Mouse (Mus musculus) lung, embryonic 16.5 days (tissue): Measurements from ENCODE around the gene Zmym4. TPM values are rescaled to one million over a fixed set of nuclear protein-coding genes. Genes with fewer than 3 reads are reported as not detected.
"Not testable (repeated sequence)": the region's sequence is repeated elsewhere in the genome, so short reads cannot be mapped to it uniquely, and the experiment has no call there.

ENCODE experiments used
- ATAC-seq: fragments of 200-750 bp; cut with Nextera tagmentation; 2 replicates; pipeline ENCODE4 v1.8.0; 2017; ENCODE audit warnings: low read depth, mild to moderate bottlenecking, moderate library complexity
- H3K27ac ChIP-seq: fragments of 300-500 bp; sonication (generic); 2 replicates; pipeline ENCODE4 v1.5.1; 2014; ENCODE audit warnings: mild to moderate bottlenecking, control low read depth, low read length
- H3K27me3 ChIP-seq: fragments of 300-500 bp; sonication (generic); 2 replicates; pipeline ENCODE4 v1.6.1; 2014; ENCODE audit warnings: low read depth, low read length, mixed read lengths; ENCODE audit not compliant: control insufficient read depth, insufficient read depth
- H3K36me3 ChIP-seq: fragments of 300-500 bp; sonication (generic); 2 replicates; pipeline ENCODE4 v1.6.1; 2014; ENCODE audit warnings: low read length; ENCODE audit not compliant: control insufficient read depth, insufficient read depth
- H3K4me1 ChIP-seq: fragments of 300-500 bp; sonication (generic); replicated peaks from 2 replicates; pipeline ENCODE4 v1.6.1; 2014; ENCODE audit warnings: low read length, mixed read lengths; ENCODE audit not compliant: control insufficient read depth, insufficient read depth
- H3K4me2 ChIP-seq: fragments of 300-500 bp; sonication (generic); 2 replicates; pipeline ENCODE4 v1.6.1; 2014; ENCODE audit warnings: low read depth, low read length, control low read depth
- H3K4me3 ChIP-seq: fragments of 300-500 bp; sonication (generic); 2 replicates; pipeline ENCODE4 v1.5.1; 2014; ENCODE audit warnings: mild to moderate bottlenecking, low read length, control low read depth
- H3K9ac ChIP-seq: fragments of 300-500 bp; sonication (generic); 2 replicates; pipeline ENCODE4 v1.6.1; 2014; ENCODE audit warnings: low read length, control low read depth
- H3K9me3 ChIP-seq: fragments of 300-500 bp; sonication (generic); 2 replicates; pipeline ENCODE4 v1.6.1; 2016; ENCODE audit warnings: low read length; ENCODE audit not compliant: control insufficient read depth
- WGBS: fragments of 180-500 bp; shearing (Covaris S2); extraction: QIAGEN DNeasy Blood & Tissue Kit; methylation state at CpG from one replicate; pipeline ENCODE4 v1.1.7; 2014; 5-methylcytosine and 5-hydroxymethylcytosine counted together
- polyA plus RNA-seq: library from polyadenylated mRNA; unstranded; fragments of >200 nt; fragmentation: Nextera tagmentation; extraction: Ambion mirVana; gene quantifications from 2 replicates; pipeline ENCODE4 v1.2.1, GENCODE M21; 2015

The Zmym4 gene
- polyA plus RNA-seq, 1 experiment from 2014 or later, result 16.4 TPM

- WGBS, result 82% methylated on average over 2 of the region's 2 CpGs
- H3K27me3 ChIP-seq, result no peaks in the 10 kb centered on the region
- no peak for ATAC-seq
- no peak overlapping the region for H3K27ac ChIP-seq
- no peak overlapping the region for H3K4me3 ChIP-seq
- H3K4me1 ChIP-seq, result no peaks in the 10 kb centered on the region
- no peaks in the 10 kb centered on the region for H3K9me3 ChIP-seq
- no peaks in the 10 kb centered on the region for H3K36me3 ChIP-seq
- no peak overlapping the region for H3K9ac ChIP-seq
- H3K4me2 ChIP-seq, result no peak overlapping the region
These were observed 9.7 kb downstream of the Zmym4 start for GRCm38 (mm10) chr4:126958261-126958660.

GRCm38 (mm10) chr4:126957434-126957833 lies 10.5 kb downstream of the Zmym4 start:
- Histone ChIP-seq H3K27me3 (no peaks in the 10 kb centered on the region), H3K27ac (no peak overlapping the region), H3K4me1 (no peaks in the 10 kb centered on the region), H3K4me3 (no peak overlapping the region), H3K36me3 (no peaks in the 10 kb centered on the region), H3K9ac (no peak overlapping the region), H3K9me3 (no peaks in the 10 kb centered on the region), H3K4me2 (no peak overlapping the region)
- 76% methylated on average over 3 of the region's 3 CpGs for WGBS
- no peak for ATAC-seq

GRCm38 (mm10) chr4:126950801-126951200 lies 17.1 kb downstream of the Zmym4 start:
- H3K9me3 ChIP-seq, H3K9ac ChIP-seq, H3K4me3 ChIP-seq, H3K4me2 ChIP-seq, H3K36me3 ChIP-seq, H3K27ac ChIP-seq, H3K27me3 ChIP-seq, ATAC-seq, H3K4me1 ChIP-seq: not testable (repeated sequence)
- 84% methylated on average over 4 of the region's 4 CpGs for WGBS

- WGBS, result 85% methylated on average over 3 of the region's 3 CpGs
- peaks cover 6% of the 10 kb centered on the region; the same call in 1 of the 2 replicates for H3K36me3 ChIP-seq
- H3K9me3 ChIP-seq, result no peaks in the 10 kb centered on the region
- H3K4me1 ChIP-seq, result no peaks in the 10 kb centered on the region
- no peak overlapping the region for H3K4me2 ChIP-seq
- no peak for ATAC-seq
- no peaks in the 10 kb centered on the region for H3K27me3 ChIP-seq
- H3K4me3 ChIP-seq, result no peak overlapping the region
- no peak overlapping the region for H3K9ac ChIP-seq
- H3K27ac ChIP-seq, result no peak overlapping the region
These were observed 24.5 kb downstream of the Zmym4 start for GRCm38 (mm10) chr4:126943421-126943820.

- H3K4me1 ChIP-seq, result no peaks in the 10 kb centered on the region
- H3K27me3 ChIP-seq, result no peaks in the 10 kb centered on the region
- no peaks in the 10 kb centered on the region for H3K9me3 ChIP-seq
- 91% methylated on average over 3 of the region's 3 CpGs for WGBS
- H3K27ac ChIP-seq, result no peak overlapping the region
- no peak overlapping the region for H3K9ac ChIP-seq
- no peak overlapping the region for H3K4me3 ChIP-seq
- no peak overlapping the region for H3K4me2 ChIP-seq
- no peak for ATAC-seq
- H3K36me3 ChIP-seq, result peaks cover 8% of the 10 kb centered on the region; the same call in 1 of the 2 replicates
These were observed 25.1 kb downstream of the Zmym4 start for GRCm38 (mm10) chr4:126942846-126943245.

- ATAC-seq, result no peak
- Histone ChIP-seq H3K9me3 (no peaks in the 10 kb centered on the region), H3K4me2 (no peak overlapping the region), H3K27me3 (no peaks in the 10 kb centered on the region), H3K4me1 (no peaks in the 10 kb centered on the region), H3K36me3 (no peaks in the 10 kb centered on the region), H3K27ac (no peak overlapping the region), H3K9ac (no peak overlapping the region), H3K4me3 (no peak overlapping the region)
- 87% methylated on average over 1 of the region's 1 CpGs for WGBS
These were observed 40.2 kb downstream of the Zmym4 start for GRCm38 (mm10) chr4:126927701-126928100.

GRCm38 (mm10) chr4:126889879-126890278 lies 78.1 kb downstream of the Zmym4 start:
- peaks cover 24% of the 10 kb centered on the region for H3K36me3 ChIP-seq
- H3K9me3 ChIP-seq, result no peaks in the 10 kb centered on the region
- H3K9ac ChIP-seq, result no peak overlapping the region
- no peaks in the 10 kb centered on the region for H3K27me3 ChIP-seq
- no peaks in the 10 kb centered on the region for H3K4me1 ChIP-seq
- ATAC-seq, result no peak
- no peak overlapping the region for H3K4me2 ChIP-seq
- no peak overlapping the region for H3K4me3 ChIP-seq
- H3K27ac ChIP-seq, result no peak overlapping the region
- WGBS, result 66% methylated on average over 8 of the region's 8 CpGs

GRCm38 (mm10) chr4:126885953-126886352 lies 82.0 kb downstream of the Zmym4 start:
- WGBS, result 33% methylated on average over 1 of the region's 1 CpGs
- H3K4me1 ChIP-seq, result no peaks in the 10 kb centered on the region
- no peak overlapping the region for H3K27ac ChIP-seq
- no peak overlapping the region for H3K4me2 ChIP-seq
- H3K9me3 ChIP-seq, result no peaks in the 10 kb centered on the region
- no peak overlapping the region for H3K9ac ChIP-seq
- H3K36me3 ChIP-seq, result peaks cover 21% of the 10 kb centered on the region
- no peaks in the 10 kb centered on the region for H3K27me3 ChIP-seq
- no peak overlapping the region for H3K4me3 ChIP-seq
- no peak for ATAC-seq

- no peak overlapping the region for H3K4me2 ChIP-seq
These were observed 84.3 kb downstream of the Zmym4 start for GRCm38 (mm10) chr4:126883602-126884001.

More at GRCm38 (mm10) chr4:126883602-126884001, 84.3 kb downstream of the Zmym4 start:
- Histone ChIP-seq H3K27ac (no peak overlapping the region), H3K36me3 (peaks cover 29% of the 10 kb centered on the region), H3K9ac (no peak overlapping the region), H3K4me1 (no peaks in the 10 kb centered on the region), H3K27me3 (no peaks in the 10 kb centered on the region), H3K9me3 (no peaks in the 10 kb centered on the region), H3K4me3 (no peak overlapping the region)
- 88% methylated on average over 5 of the region's 5 CpGs for WGBS
- ATAC-seq, result no peak
